Comparison of ENCODE assay signal across 11 mouse cellular contexts in the genomic region with DNA sequence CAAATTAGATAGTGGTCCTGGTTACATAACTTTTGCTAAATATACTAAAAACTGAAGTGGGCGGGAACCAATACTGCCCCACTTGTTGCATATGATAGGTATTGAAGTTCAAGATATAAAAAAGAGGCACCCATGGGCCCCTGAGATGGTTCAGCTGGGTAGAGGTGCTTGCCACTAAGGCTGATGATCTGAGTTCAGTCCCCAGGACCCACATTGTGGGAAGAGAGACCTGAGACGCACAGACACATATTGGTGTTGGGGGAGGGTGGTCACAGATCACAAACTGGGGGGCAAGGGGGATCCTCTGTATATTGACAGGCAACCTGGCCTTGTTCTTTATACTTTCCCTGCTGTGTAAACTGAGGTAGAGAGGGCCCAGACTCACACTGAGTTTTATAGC. TPM values are rescaled to one million over a fixed set of nuclear protein-coding genes. Genes with fewer than 3 reads are reported as not detected.
A peak's percentile ranks its signal among the peaks of the same experiment; 100 is the strongest.
DNase-seq lines count a peak whose midpoint lies in the region; ATAC-seq and TF ChIP-seq lines count a peak whose summit lies in the region.
"Had no signal": no experiment of that assay in that cellular context is flagged by ENCODE, and none has a peak within 500 bp of the region (broad histone marks: within the 10 kb centered on the region; RNA-seq: fewer than 3 reads in every experiment).

No protein-coding gene starts in this region.

- peak overlapping the region; percentile 88 for H3K4me2 ChIP-seq in heart, embryonic 11.5 days
- peak overlapping the region; percentile 94 for H3K4me2 ChIP-seq in midbrain, embryonic 14.5 days (ENCODE audit: low read length)
- no peak overlapping the region for H3K4me2 ChIP-seq in midbrain, postnatal 0 days (ENCODE audit: low read depth, low read length, poor library complexity, severe bottlenecking)
- peak overlapping the region; percentile 77 for H3K4me2 ChIP-seq in intestine, embryonic 15.5 days (replicated peaks)
- H3K4me2 ChIP-seq in stomach, embryonic 15.5 days, result peak overlapping the region; percentile 76

- peaks cover 37% of the 10 kb centered on the region for H3K36me3 ChIP-seq in heart, embryonic 11.5 days (ENCODE audit: control insufficient read depth, insufficient read depth, low read length)
- H3K36me3 ChIP-seq in midbrain, embryonic 14.5 days (ENCODE audit: control insufficient read depth, insufficient read depth, low read length), result peaks cover 39% of the 10 kb centered on the region
- peaks cover 11% of the 10 kb centered on the region; the same call in 1 of the 2 replicates for H3K36me3 ChIP-seq in midbrain, postnatal 0 days (ENCODE audit: insufficient read depth, low read length)
- peaks cover 22% of the 10 kb centered on the region for H3K36me3 ChIP-seq in intestine, embryonic 15.5 days
- peaks cover 32% of the 10 kb centered on the region for H3K36me3 ChIP-seq in stomach, embryonic 15.5 days

- no peak overlapping the region for H3K27ac ChIP-seq in heart, embryonic 11.5 days (ENCODE audit: low read depth, low read length)
- H3K27ac ChIP-seq in midbrain, embryonic 14.5 days (replicated peaks; ENCODE audit: low read depth, low read length), result no peak overlapping the region
- no peak overlapping the region for H3K27ac ChIP-seq in midbrain, postnatal 0 days (ENCODE audit: low read depth, low read length)
- H3K27ac ChIP-seq in intestine, embryonic 15.5 days, result no peak overlapping the region
- no peak overlapping the region for H3K27ac ChIP-seq in stomach, embryonic 15.5 days

- 81% methylated on average over 2 of the region's 2 CpGs for WGBS in heart, embryonic 11.5 days (ENCODE audit: insufficient replicate concordance)
- 96% methylated on average over 2 of the region's 2 CpGs for WGBS in midbrain, embryonic 14.5 days
- WGBS in midbrain, postnatal 0 days, result 96% methylated on average over 2 of the region's 2 CpGs
- WGBS in intestine, embryonic 15.5 days, result 66% methylated on average over 2 of the region's 2 CpGs
- WGBS in stomach, embryonic 15.5 days, result 78% methylated on average over 2 of the region's 2 CpGs

- peak overlapping the region; percentile 91 for H3K4me3 ChIP-seq in heart, embryonic 11.5 days (ENCODE audit: low read depth, low read length)
- H3K4me3 ChIP-seq in midbrain, embryonic 14.5 days (replicated peaks; ENCODE audit: low read depth, low read length), result no peak overlapping the region
- no peak overlapping the region for H3K4me3 ChIP-seq in midbrain, postnatal 0 days (ENCODE audit: low read depth, low read length)
- peak overlapping the region; percentile 83; the same call in 1 of the 2 replicates for H3K4me3 ChIP-seq in intestine, embryonic 15.5 days (replicated peaks)
- H3K4me3 ChIP-seq in stomach, embryonic 15.5 days (replicated peaks), result 0 out of 2 replicates have a peak overlapping the region, but pooled peaks have one; percentile 87

- H3K9ac ChIP-seq in heart, embryonic 11.5 days (ENCODE audit: low read depth, low read length), result 0 out of 2 replicates have a peak overlapping the region, but pooled peaks have one; percentile 11
- no peak overlapping the region for H3K9ac ChIP-seq in midbrain, embryonic 14.5 days (replicated peaks; ENCODE audit: low read length)
- H3K9ac ChIP-seq in midbrain, postnatal 0 days (replicated peaks; ENCODE audit: low read length, poor library complexity, severe bottlenecking), result no peak overlapping the region
- no peak overlapping the region for H3K9ac ChIP-seq in intestine, embryonic 15.5 days
- H3K9ac ChIP-seq in stomach, embryonic 15.5 days, result no peak overlapping the region

- no peaks in the 10 kb centered on the region for H3K9me3 ChIP-seq in heart, embryonic 11.5 days (replicated peaks; ENCODE audit: control insufficient read depth, low read length)
- H3K9me3 ChIP-seq in midbrain, embryonic 14.5 days (ENCODE audit: control insufficient read depth, low read length), result no peaks in the 10 kb centered on the region
- H3K9me3 ChIP-seq in midbrain, postnatal 0 days (ENCODE audit: low read length), result no peaks in the 10 kb centered on the region
- H3K9me3 ChIP-seq in intestine, embryonic 15.5 days, result no peaks in the 10 kb centered on the region
- H3K9me3 ChIP-seq in stomach, embryonic 15.5 days, result no peaks in the 10 kb centered on the region

- ATAC-seq in heart, embryonic 11.5 days (replicated peaks; ENCODE audit: insufficient number of reproducible peaks, low FRiP score, low TSS enrichment), result no peak
- ATAC-seq in midbrain, embryonic 14.5 days (ENCODE audit: low FRiP score, low TSS enrichment), result no peak
- no peak for ATAC-seq in midbrain, postnatal 0 days (ENCODE audit: low FRiP score)
- ATAC-seq in intestine, embryonic 15.5 days, result no peak
- ATAC-seq in stomach, embryonic 15.5 days (ENCODE audit: insufficient read depth, low FRiP score, low read depth), result no peak

- intact Hi-C loops in left cerebral cortex, postnatal 36 days (cut with DNase I), result no loop called here

- DNase-seq in heart, adult 9 months (ENCODE audit: low spot score in 2 of 2), result no peak
- no peak for DNase-seq in midbrain, embryonic 14.5 days
- DNase-seq in midbrain, postnatal 0 days (ENCODE audit: low spot score), result no peak
- DNase-seq in ovary, adult 18-20 months (ENCODE audit: low spot score), result no peak
- DNase-seq in left cerebral cortex, postnatal 36 days (ENCODE audit: low spot score in 2 of 2), result no peak

- peaks cover 18% of the 10 kb centered on the region for H3K4me1 ChIP-seq in heart, embryonic 11.5 days (ENCODE audit: control insufficient read depth, insufficient read depth, low read length)
- H3K4me1 ChIP-seq in midbrain, embryonic 14.5 days (ENCODE audit: control insufficient read depth, insufficient read depth, low read length), result peaks cover 16% of the 10 kb centered on the region; the same call in 1 of the 2 replicates
- 0 out of 2 replicates have a peak, but pooled peaks cover 5% of the 10 kb centered on the region for H3K4me1 ChIP-seq in midbrain, postnatal 0 days (ENCODE audit: insufficient read depth, low read length)
- H3K4me1 ChIP-seq in intestine, embryonic 15.5 days (replicated peaks), result peaks cover 21% of the 10 kb centered on the region
- peaks cover 10% of the 10 kb centered on the region for H3K4me1 ChIP-seq in stomach, embryonic 15.5 days

- H3K27me3 ChIP-seq in heart, embryonic 11.5 days (ENCODE audit: control insufficient read depth, insufficient read depth, low read length), result no peaks in the 10 kb centered on the region
- no peaks in the 10 kb centered on the region for H3K27me3 ChIP-seq in midbrain, embryonic 14.5 days (ENCODE audit: control insufficient read depth, insufficient read depth, low read length)
- H3K27me3 ChIP-seq in midbrain, postnatal 0 days (ENCODE audit: insufficient read depth, low read length), result no peaks in the 10 kb centered on the region
- H3K27me3 ChIP-seq in intestine, embryonic 15.5 days (replicated peaks), result no peaks in the 10 kb centered on the region
- no peaks in the 10 kb centered on the region for H3K27me3 ChIP-seq in stomach, embryonic 15.5 days (replicated peaks)

- TF ChIP-seq CTCF in midbrain, postnatal 0 days (IDR thresholded peaks at IDR 0.05), result no peak

RNA-seq across cellular contexts. Expression of a gene that starts 2.7 kb away (rescaled TPM):
- 405 and 429 TPM in 2 replicates for polyA plus RNA-seq in heart, embryonic 11.5 days (2014; fragmentation: Nextera tagmentation; extraction: Ambion mirVana)
- 123 and 197 TPM in 2 replicates for polyA plus RNA-seq in midbrain, embryonic 14.5 days (2014; fragmentation: Nextera tagmentation; extraction: Ambion mirVana)
- 82.1 and 108 TPM in 2 replicates for total RNA-seq in midbrain, postnatal 0 days (2014; rRNA removed)
- 87.5 and 91.5 TPM in 2 replicates for polyA plus RNA-seq in midbrain, postnatal 0 days (2015; fragmentation: Nextera tagmentation; extraction: Ambion mirVana)
- polyA plus RNA-seq in intestine, embryonic 15.5 days (2015; fragmentation: Nextera tagmentation; extraction: Ambion mirVana), result 545 and 589 TPM in 2 replicates
- polyA plus RNA-seq in stomach, embryonic 15.5 days (2015; fragmentation: Nextera tagmentation; extraction: Ambion mirVana), result 591 and 600 TPM in 2 replicates
- 10 to 100 TPM; 24.4 to 28.2 TPM for total RNA-seq in left cerebral cortex, postnatal 36 days (2021)

RNA-seq across cellular contexts. Expression of a gene that starts 23.6 kb away (rescaled TPM):
- polyA plus RNA-seq in heart, embryonic 11.5 days (2014; fragmentation: Nextera tagmentation; extraction: Ambion mirVana), result 65.5 and 71.6 TPM in 2 replicates
- polyA plus RNA-seq in midbrain, embryonic 14.5 days (2014; fragmentation: Nextera tagmentation; extraction: Ambion mirVana), result 64.8 and 69.9 TPM in 2 replicates
- 32.9 and 43.0 TPM in 2 replicates for total RNA-seq in midbrain, postnatal 0 days (2014; rRNA removed)
- polyA plus RNA-seq in midbrain, postnatal 0 days (2015; fragmentation: Nextera tagmentation; extraction: Ambion mirVana), result 66.7 and 66.9 TPM in 2 replicates
- 149 and 159 TPM in 2 replicates for polyA plus RNA-seq in intestine, embryonic 15.5 days (2015; fragmentation: Nextera tagmentation; extraction: Ambion mirVana)
- 131 and 141 TPM in 2 replicates for polyA plus RNA-seq in stomach, embryonic 15.5 days (2015; fragmentation: Nextera tagmentation; extraction: Ambion mirVana)
- total RNA-seq in left cerebral cortex, postnatal 36 days (2021), result 10 to 100 TPM; 35.0 to 47.6 TPM

RNA-seq across cellular contexts. Expression of a gene that starts 30.6 kb away (rescaled TPM):
- polyA plus RNA-seq in heart, embryonic 11.5 days (2014; fragmentation: Nextera tagmentation; extraction: Ambion mirVana), result 0.23 TPM in 1 of 2 replicates, not detected in the other
- polyA plus RNA-seq in midbrain, embryonic 14.5 days (2014; fragmentation: Nextera tagmentation; extraction: Ambion mirVana), result not detected in 2 replicates
- not detected in 2 replicates for total RNA-seq in midbrain, postnatal 0 days (2014; rRNA removed)
- polyA plus RNA-seq in midbrain, postnatal 0 days (2015; fragmentation: Nextera tagmentation; extraction: Ambion mirVana), result not detected in 2 replicates
- 0.01 and 0.04 TPM in 2 replicates for polyA plus RNA-seq in intestine, embryonic 15.5 days (2015; fragmentation: Nextera tagmentation; extraction: Ambion mirVana)
- polyA plus RNA-seq in stomach, embryonic 15.5 days (2015; fragmentation: Nextera tagmentation; extraction: Ambion mirVana), result 0.01 TPM in 1 of 2 replicates, not detected in the other
- total RNA-seq in left cerebral cortex, postnatal 36 days (2021), result not detected
- total RNA-seq: adrenal gland, adult 18-20 months; gastrocnemius, adult 18-20 months; layer of hippocampus, postnatal 25 days had no signal

RNA-seq across cellular contexts. Expression of a gene that starts 52.0 kb away (rescaled TPM):
- polyA plus RNA-seq in heart, embryonic 11.5 days (2014; fragmentation: Nextera tagmentation; extraction: Ambion mirVana), result 0.11 TPM in 1 of 2 replicates, not detected in the other
- not detected in 2 replicates for polyA plus RNA-seq in midbrain, embryonic 14.5 days (2014; fragmentation: Nextera tagmentation; extraction: Ambion mirVana)
- 0.24 and 0.55 TPM in 2 replicates for total RNA-seq in midbrain, postnatal 0 days (2014; rRNA removed)
- not detected in 2 replicates for polyA plus RNA-seq in midbrain, postnatal 0 days (2015; fragmentation: Nextera tagmentation; extraction: Ambion mirVana)
- 1.5 and 2.0 TPM in 2 replicates for polyA plus RNA-seq in intestine, embryonic 15.5 days (2015; fragmentation: Nextera tagmentation; extraction: Ambion mirVana)
- 1.2 and 1.3 TPM in 2 replicates for polyA plus RNA-seq in stomach, embryonic 15.5 days (2015; fragmentation: Nextera tagmentation; extraction: Ambion mirVana)
- total RNA-seq in left cerebral cortex, postnatal 36 days (2021), result not detected
- total RNA-seq: adrenal gland, adult 18-20 months; gastrocnemius, adult 18-20 months; layer of hippocampus, postnatal 25 days had no signal

RNA-seq across cellular contexts. Expression of a gene that starts 54.5 kb away (rescaled TPM):
- not detected in 2 replicates for polyA plus RNA-seq in heart, embryonic 11.5 days (2014; fragmentation: Nextera tagmentation; extraction: Ambion mirVana)
- polyA plus RNA-seq in midbrain, embryonic 14.5 days (2014; fragmentation: Nextera tagmentation; extraction: Ambion mirVana), result not detected in 2 replicates
- total RNA-seq in midbrain, postnatal 0 days (2014; rRNA removed), result not detected in 2 replicates
- polyA plus RNA-seq in midbrain, postnatal 0 days (2015; fragmentation: Nextera tagmentation; extraction: Ambion mirVana), result not detected in 2 replicates
- polyA plus RNA-seq in intestine, embryonic 15.5 days (2015; fragmentation: Nextera tagmentation; extraction: Ambion mirVana), result 0.05 and 0.09 TPM in 2 replicates
- 0.06 TPM in 1 of 2 replicates, not detected in the other for polyA plus RNA-seq in stomach, embryonic 15.5 days (2015; fragmentation: Nextera tagmentation; extraction: Ambion mirVana)
- total RNA-seq in left cerebral cortex, postnatal 36 days (2021), result not detected
- total RNA-seq: adrenal gland, adult 18-20 months; gastrocnemius, adult 18-20 months; layer of hippocampus, postnatal 25 days had no signal

Comparison
In these comparisons a context has a peak if more than half of its experiments do, and no peak if none do; other contexts are left out.
1. H3K4me3 ChIP-seq: peak in heart, embryonic 11.5 days (single experiment), intestine, embryonic 15.5 days (single experiment) and stomach, embryonic 15.5 days (single experiment); none in midbrain, embryonic 14.5 days (single experiment) and midbrain, postnatal 0 days (single experiment).